Mouse (Mus musculus) midbrain, embryonic 13.5 days (tissue): ENCODE results near the gene Vdac1. TPM values are rescaled to one million over a fixed set of nuclear protein-coding genes. Genes with fewer than 3 reads are reported as not detected.

Source experiments
- ATAC-seq: fragments of 200-750 bp; cut with Nextera tagmentation; 2 replicates; pipeline ENCODE4 v1.8.0; 2017; ENCODE audit warnings: mild to moderate bottlenecking, moderate TSS enrichment, moderate library complexity
- H3K27ac ChIP-seq: fragments of 300-500 bp; sonication (generic); 2 replicates; pipeline ENCODE4 v1.5.1; 2015; ENCODE audit warnings: inconsistent platforms, mild to moderate bottlenecking, moderate library complexity
- H3K27me3 ChIP-seq: fragments of 300-500 bp; sonication (generic); 2 replicates; pipeline ENCODE4 v1.6.1; 2015; ENCODE audit warnings: mild to moderate bottlenecking, inconsistent platforms
- H3K36me3 ChIP-seq: fragments of 300-500 bp; sonication (generic); 2 replicates; pipeline ENCODE4 v1.6.1; 2015; ENCODE audit warnings: mild to moderate bottlenecking, inconsistent platforms
- H3K4me1 ChIP-seq: fragments of 300-500 bp; sonication (generic); replicated peaks from 2 replicates; pipeline ENCODE4 v1.6.1; 2015; ENCODE audit warnings: inconsistent platforms
- H3K4me2 ChIP-seq: fragments of 300-500 bp; sonication (generic); replicated peaks from 2 replicates; pipeline ENCODE4 v1.6.1; 2015; ENCODE audit warnings: moderate library complexity, mild to moderate bottlenecking, inconsistent platforms
- H3K4me3 ChIP-seq: fragments of 300-500 bp; sonication (generic); replicated peaks from 2 replicates; pipeline ENCODE4 v1.5.1; 2015; ENCODE audit warnings: mild to moderate bottlenecking, inconsistent platforms
- H3K9ac ChIP-seq: fragments of 300-500 bp; sonication (generic); replicated peaks from 2 replicates; pipeline ENCODE4 v1.6.1; 2015; ENCODE audit warnings: mild to moderate bottlenecking, inconsistent platforms
- H3K9me3 ChIP-seq: fragments of 300-500 bp; sonication (generic); 2 replicates; pipeline ENCODE4 v1.6.1; 2016; ENCODE audit warnings: mild to moderate bottlenecking, inconsistent platforms
- WGBS: fragments of 180-500 bp; shearing (Covaris S2); methylation state at CpG from one replicate; pipeline ENCODE4 v1.1.7; 2015; 5-methylcytosine and 5-hydroxymethylcytosine counted together
- polyA plus RNA-seq: library from polyadenylated mRNA; unstranded; fragments of >200 nt; fragmentation: Nextera tagmentation; extraction: Ambion mirVana; gene quantifications from 2 replicates; pipeline ENCODE4 v1.2.1, GENCODE M21; 2015

Gene Vdac1
- polyA plus RNA-seq, 1 experiment from 2014 or later, result 278 TPM

DNA sequence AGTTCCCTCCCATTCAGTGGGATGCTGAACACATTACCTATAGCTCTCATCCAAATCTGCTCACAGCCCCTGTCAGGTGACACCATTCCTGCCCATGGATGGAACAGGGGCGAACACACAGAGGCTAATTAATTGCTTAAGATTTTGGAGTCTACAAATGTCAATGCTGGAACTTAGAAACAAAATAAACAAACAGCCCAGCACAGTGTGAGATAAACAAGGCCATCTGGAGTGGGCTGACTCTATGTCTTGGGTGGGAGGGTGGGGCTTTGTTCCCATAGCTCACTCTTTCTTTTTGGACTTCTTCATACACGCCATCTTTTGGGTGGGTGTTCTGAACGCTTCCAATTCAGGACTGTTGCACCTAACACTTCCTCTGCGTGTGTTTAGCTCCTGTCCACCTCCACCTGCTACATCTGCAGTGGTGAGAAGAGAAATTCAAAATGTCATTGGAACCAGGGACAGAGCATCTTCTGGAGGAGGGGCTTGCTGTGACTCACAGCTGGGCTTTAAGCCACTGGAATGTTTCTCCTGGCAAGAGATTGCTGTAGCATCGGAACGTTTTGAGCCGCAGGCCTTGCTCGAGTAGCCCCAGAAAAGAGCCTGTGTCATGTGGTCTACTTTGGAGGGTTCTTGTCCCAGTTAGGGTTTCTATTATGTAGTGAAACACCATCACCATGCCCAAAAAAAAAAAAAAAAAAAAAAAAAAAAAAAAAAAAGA, 72.6 kb downstream of the Vdac1 start:
- WGBS, result 80% methylated on average over 8 of the region's 8 CpGs
- Histone ChIP-seq H3K9me3 (0 out of 2 replicates have a peak, but pooled peaks cover 4% of the 10 kb centered on the region), H3K36me3 (no peaks in the 10 kb centered on the region), H3K27ac (no peak overlapping the region), H3K9ac (no peak overlapping the region), H3K4me2 (no peak overlapping the region), H3K27me3 (no peaks in the 10 kb centered on the region; the same call in 1 of the 2 replicates), H3K4me1 (no peaks in the 10 kb centered on the region), H3K4me3 (no peak overlapping the region)
- no peak for ATAC-seq

DNA sequence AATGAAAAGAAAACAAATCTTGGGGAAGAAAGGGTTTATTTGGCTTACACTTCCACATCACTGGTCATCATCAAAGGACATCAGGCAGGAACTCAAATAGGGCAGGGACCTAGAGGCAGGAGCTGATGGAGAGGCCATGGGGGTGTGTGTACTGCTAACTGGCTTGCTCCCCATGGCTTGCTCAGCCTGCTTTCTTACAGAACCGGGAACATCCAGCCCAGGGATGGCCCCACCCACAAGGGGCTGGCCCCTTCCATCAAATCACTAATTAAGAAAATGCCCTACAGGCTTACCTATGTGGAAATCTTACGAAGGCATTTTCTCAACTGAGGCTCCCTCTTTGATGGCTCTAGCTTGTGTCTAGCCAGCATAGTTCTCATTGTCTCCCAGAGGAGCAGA, 73.1 kb downstream of the Vdac1 start:
- Histone ChIP-seq H3K27me3 (no peaks in the 10 kb centered on the region; the same call in 1 of the 2 replicates), H3K9me3 (0 out of 2 replicates have a peak, but pooled peaks cover 4% of the 10 kb centered on the region), H3K36me3 (no peaks in the 10 kb centered on the region), H3K4me1 (no peaks in the 10 kb centered on the region), H3K4me2 (no peak overlapping the region), H3K9ac (no peak overlapping the region), H3K4me3 (no peak overlapping the region), H3K27ac (no peak overlapping the region)
- ATAC-seq, result no peak
- 74% methylated on average over 2 of the region's 2 CpGs for WGBS

DNA sequence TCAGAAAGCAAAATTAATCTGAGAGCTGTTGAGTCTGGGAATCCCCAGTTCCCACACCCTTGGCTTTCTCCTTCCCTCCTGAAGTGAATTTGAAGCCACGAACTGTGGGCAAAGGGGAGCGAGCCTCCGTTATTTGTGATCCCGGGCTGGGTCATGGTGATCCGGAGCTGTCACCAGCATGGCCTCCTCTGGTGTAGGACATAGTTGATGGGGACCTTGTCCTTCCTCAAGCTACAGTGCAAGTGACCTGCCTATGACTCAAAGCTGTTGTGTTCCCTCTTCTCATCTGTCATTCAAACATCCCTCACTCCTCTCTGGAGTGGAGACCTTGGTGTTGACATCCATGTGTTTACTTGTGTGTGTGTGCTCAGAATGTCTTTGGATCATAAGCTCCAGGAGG, 74.8 kb downstream of the Vdac1 start:
- ATAC-seq, result no peak
- Histone ChIP-seq H3K9ac (no peak overlapping the region), H3K27ac (no peak overlapping the region), H3K9me3 (0 out of 2 replicates have a peak, but pooled peaks cover 4% of the 10 kb centered on the region), H3K36me3 (no peaks in the 10 kb centered on the region), H3K4me3 (no peak overlapping the region), H3K4me1 (no peaks in the 10 kb centered on the region), H3K4me2 (no peak overlapping the region), H3K27me3 (no peaks in the 10 kb centered on the region; the same call in 1 of the 2 replicates)
- WGBS, result 97% methylated on average over 5 of the region's 5 CpGs

DNA sequence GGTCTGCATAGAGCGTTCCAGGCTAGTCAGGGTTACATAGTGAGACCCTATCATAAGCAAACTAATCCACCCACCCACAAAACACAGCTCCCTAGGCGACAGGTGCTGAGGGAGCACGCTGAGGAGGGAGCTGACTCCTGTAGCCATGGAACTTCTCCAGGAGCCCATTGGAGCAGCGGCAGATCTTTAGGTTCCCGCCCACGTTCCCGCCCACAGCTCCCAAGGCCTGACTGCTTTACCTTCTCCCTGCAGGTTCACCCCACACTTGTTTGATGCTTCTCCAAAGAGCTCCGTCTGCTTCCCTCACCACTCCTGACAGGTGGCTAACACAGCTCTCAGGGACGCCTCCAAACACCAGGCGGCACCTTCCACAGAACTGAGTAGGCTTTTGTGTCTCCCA, 76.5 kb downstream of the Vdac1 start:
- H3K27ac ChIP-seq, result no peak overlapping the region
- peaks cover 5% of the 10 kb centered on the region; the same call in 1 of the 2 replicates for H3K4me1 ChIP-seq
- H3K27me3 ChIP-seq, result no peaks in the 10 kb centered on the region; the same call in 1 of the 2 replicates
- no peak overlapping the region for H3K4me3 ChIP-seq
- no peak overlapping the region for H3K9ac ChIP-seq
- ATAC-seq, result no peak
- H3K9me3 ChIP-seq, result no peaks in the 10 kb centered on the region
- H3K36me3 ChIP-seq, result no peaks in the 10 kb centered on the region
- no peak overlapping the region for H3K4me2 ChIP-seq
- WGBS, result 27% methylated on average over 10 of the region's 10 CpGs

Other genes with a start within 250 kb of the Vdac1 start
- not detected in 2 replicates for gene Olfr1373, start 215.3 kb upstream of the Vdac1 start, polyA plus RNA-seq
- not detected in 2 replicates for gene Olfr1371, start 146.9 kb upstream of the Vdac1 start, polyA plus RNA-seq
- gene Skp1a, start 128.9 kb upstream of the Vdac1 start, polyA plus RNA-seq, result 1,061 and 1,143 TPM in 2 replicates
- gene Tcf7, start 77.8 kb upstream of the Vdac1 start, polyA plus RNA-seq, result 3.1 and 4.2 TPM in 2 replicates
- gene 9530068E07Rik, start 35.6 kb downstream of the Vdac1 start, polyA plus RNA-seq, result 127 and 131 TPM in 2 replicates